Mouse (Mus musculus) ES-E14 (cell line): ENCODE results near the gene Retn.

Experiments
- HCFC1 ChIP-seq: IDR thresholded peaks from 2 replicates; pipeline ENCODE4 v1.6.1; 2012; ENCODE audit warnings: low read length, inconsistent platforms, borderline replicate concordance; ENCODE audit not compliant: insufficient read depth
- MAFK ChIP-seq: IDR thresholded peaks from 2 replicates; pipeline ENCODE4 v1.6.1; 2014; ENCODE audit warnings: mild to moderate bottlenecking, low read depth, low read length, inconsistent platforms; ENCODE audit not compliant: insufficient read depth
- ZC3H11A ChIP-seq: IDR thresholded peaks from 2 replicates; pipeline ENCODE4 v1.6.1; 2012; ENCODE audit warnings: low read depth, mild to moderate bottlenecking, inconsistent platforms, low read length, borderline replicate concordance
- ZNF384 ChIP-seq: IDR thresholded peaks from 2 replicates; pipeline ENCODE4 v1.6.1; 2012; ENCODE audit warnings: low read depth, low read length, inconsistent platforms

DNA sequence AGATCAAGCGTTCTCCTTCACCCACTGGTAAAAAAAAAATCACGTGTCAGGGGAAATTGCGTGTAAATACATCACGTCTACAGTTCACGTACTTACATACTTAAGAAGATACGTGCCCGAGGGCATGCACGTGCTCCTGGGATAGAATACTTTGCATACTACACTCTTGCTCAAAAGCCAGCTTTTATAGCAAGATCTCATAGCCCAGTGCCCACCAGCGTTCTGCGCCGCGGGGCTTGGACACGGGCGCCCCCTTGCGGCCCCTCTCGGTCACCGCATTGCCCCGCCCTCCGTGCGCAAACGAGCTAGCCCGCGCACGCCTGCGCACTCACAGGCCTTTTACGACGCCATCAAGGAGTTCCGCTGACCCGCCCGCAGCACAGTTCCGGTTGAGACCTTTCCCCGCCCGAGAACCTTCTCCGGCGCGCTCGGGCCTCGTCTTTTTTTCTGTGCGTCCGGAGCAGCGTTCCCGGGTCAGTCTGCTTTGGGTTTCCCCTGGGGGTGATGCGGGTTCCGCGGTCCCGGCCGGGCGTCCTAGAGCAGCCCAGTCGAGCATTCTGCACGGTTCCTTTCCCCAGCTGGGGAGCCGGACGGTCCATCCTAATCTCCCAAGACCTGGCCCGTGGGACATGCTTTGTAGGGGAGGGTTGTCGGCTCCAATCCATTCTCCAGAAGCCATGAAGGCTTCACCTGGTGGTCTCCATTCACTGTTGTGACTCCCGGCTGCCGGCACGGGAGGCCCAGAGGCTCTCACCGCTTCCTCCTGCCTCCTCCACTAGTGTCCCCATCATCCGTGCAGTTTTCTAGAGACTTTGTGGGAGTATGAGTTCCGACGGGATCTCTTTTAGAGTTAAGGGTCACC, 20.8 kb downstream of the Retn start, which contains the start of gene Trappc5:
- TF ChIP-seq MAFK, result no peak
- peak; percentile 63 for TF ChIP-seq ZNF384
- no peak for TF ChIP-seq HCFC1
- peak; percentile 74; the same call in 1 of the 2 replicates for TF ChIP-seq ZC3H11A
